Mouse (Mus musculus) midbrain, postnatal 0 days (tissue): Measurements from ENCODE around the gene Mcee. TPM values are rescaled to one million over a fixed set of nuclear protein-coding genes. Genes with fewer than 3 reads are reported as not detected.
A peak's percentile ranks its signal among the peaks of the same experiment; 100 is the strongest.

ENCODE experiments used
- ATAC-seq: fragments of 200-750 bp; cut with Nextera tagmentation; 2 replicates; pipeline ENCODE4 v1.8.0; 2017; ENCODE audit warnings: moderate number of reproducible peaks, mild to moderate bottlenecking, moderate TSS enrichment, moderate library complexity; ENCODE audit not compliant: low FRiP score
- DNase-seq: peaks from one replicate; pipeline ENCODE4 v3.0.0-alpha.2; 2015; ENCODE audit warnings: low spot score
- H3K27ac ChIP-seq: fragments of 300-500 bp; sonication (generic); 2 replicates; pipeline ENCODE4 v1.5.1; 2014; ENCODE audit warnings: low read depth, mild to moderate bottlenecking, low read length, mixed read lengths
- H3K27me3 ChIP-seq: fragments of 300-500 bp; sonication (generic); 2 replicates; pipeline ENCODE4 v1.6.1; 2014; ENCODE audit warnings: low read length, control low read depth, mixed read lengths; ENCODE audit not compliant: insufficient read depth
- H3K36me3 ChIP-seq: fragments of 300-500 bp; sonication (generic); 2 replicates; pipeline ENCODE4 v1.6.1; 2014; ENCODE audit warnings: low read length, control low read depth, mixed read lengths; ENCODE audit not compliant: insufficient read depth
- H3K4me1 ChIP-seq: fragments of 300-500 bp; sonication (generic); 2 replicates; pipeline ENCODE4 v1.6.1; 2014; ENCODE audit warnings: mild to moderate bottlenecking, control low read depth, antibody characterized with exemption, low read length, mixed read lengths; ENCODE audit not compliant: insufficient read depth
- H3K4me2 ChIP-seq: fragments of 300-500 bp; sonication (generic); 2 replicates; pipeline ENCODE4 v1.6.1; 2014; ENCODE audit warnings: low read depth, mild to moderate bottlenecking, low read length, mixed read lengths; ENCODE audit not compliant: poor library complexity, severe bottlenecking
- H3K4me3 ChIP-seq: fragments of 300-500 bp; sonication (generic); 2 replicates; pipeline ENCODE4 v1.5.1; 2014; ENCODE audit warnings: low read depth, mild to moderate bottlenecking, low read length, moderate library complexity
- H3K9ac ChIP-seq: fragments of 300-500 bp; sonication (generic); replicated peaks from 2 replicates; pipeline ENCODE4 v1.6.1; 2014; ENCODE audit warnings: mild to moderate bottlenecking, low read length, moderate library complexity, mixed read lengths; ENCODE audit not compliant: poor library complexity, severe bottlenecking
- H3K9me3 ChIP-seq: fragments of 300-500 bp; sonication (generic); 2 replicates; pipeline ENCODE4 v1.6.1; 2016; ENCODE audit warnings: low read length, control low read depth
- CTCF ChIP-seq: IDR thresholded peaks from 2 replicates; pipeline ENCODE4 v1.5.1; 2016; ENCODE audit warnings: antibody characterized with exemption, mild to moderate bottlenecking
- WGBS: fragments of 180-500 bp; shearing (Covaris S2); extraction: QIAGEN DNeasy Blood & Tissue Kit; methylation state at CpG from one replicate; pipeline ENCODE4 v1.1.7; 2014; 5-methylcytosine and 5-hydroxymethylcytosine counted together
- polyA plus RNA-seq: library from polyadenylated mRNA; unstranded; fragments of >200 nt; fragmentation: Nextera tagmentation; extraction: Ambion mirVana; gene quantifications from 2 replicates; pipeline ENCODE4 v1.2.1, GENCODE M21; 2015
- total RNA-seq: library from RNA; depleted of rRNA; stranded (reverse); fragments of >200 nt; gene quantifications from 2 replicates; pipeline ENCODE4 v1.2.3, GENCODE M21; 2014; rRNA removed

Mcee gene
- total and polyA plus RNA-seq, 2 experiments from 2014 or later: 12.2 to 43.6 TPM

GRCm38 (mm10) chr7:64456676-64457075 is 64.3 kb downstream of the Mcee start:
- Histone ChIP-seq H3K27me3 (no peaks in the 10 kb centered on the region), H3K27ac (no peak overlapping the region), H3K4me2 (no peak overlapping the region), H3K4me1 (no peaks in the 10 kb centered on the region), H3K9me3 (no peaks in the 10 kb centered on the region), H3K4me3 (no peak overlapping the region), H3K9ac (no peak overlapping the region), H3K36me3 (no peaks in the 10 kb centered on the region)
- 56% methylated on average over 3 of the region's 3 CpGs for WGBS
- TF ChIP-seq CTCF: no peak
- ATAC-seq (no peak), DNase-seq (peak; percentile 68)

DNA sequence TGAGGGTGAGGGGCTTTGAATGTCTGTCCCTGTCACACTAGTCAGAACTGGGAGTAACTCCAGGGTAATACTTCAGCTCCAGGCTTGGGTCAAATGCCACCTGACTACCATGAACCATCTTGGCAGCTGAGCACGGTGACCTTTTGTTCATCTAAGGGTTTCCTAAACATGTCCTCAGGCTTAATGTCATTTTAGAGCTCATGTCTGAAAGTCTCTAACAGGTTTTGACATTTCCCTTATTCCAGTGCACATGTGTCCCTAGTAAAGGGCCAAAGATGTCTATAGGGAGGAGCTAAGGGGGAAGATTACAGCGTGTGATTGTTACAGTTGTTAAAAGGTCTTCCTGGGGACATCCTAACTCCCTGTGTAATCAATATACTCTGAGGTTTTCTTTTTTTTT is 65.4 kb downstream of the Mcee start:
- DNase-seq (no peak), ATAC-seq (no peak)
- H3K27me3 ChIP-seq: no peaks in the 10 kb centered on the region
- TF ChIP-seq CTCF: no peak
- H3K9ac ChIP-seq: no peak overlapping the region
- no peaks in the 10 kb centered on the region for H3K9me3 ChIP-seq
- H3K4me3 ChIP-seq: no peak overlapping the region
- no peaks in the 10 kb centered on the region for H3K36me3 ChIP-seq
- no peak overlapping the region for H3K27ac ChIP-seq
- H3K4me1 ChIP-seq: no peaks in the 10 kb centered on the region
- no peak overlapping the region for H3K4me2 ChIP-seq
- 72% methylated on average over 2 of the region's 2 CpGs for WGBS

Other genes starting within 250 kb of the Mcee start
- 0.14 and 0.16 TPM in 2 replicates for gene Trpm1, start 238.8 kb upstream of the Mcee start, total RNA-seq
- gene Trpm1, start 238.8 kb upstream of the Mcee start, polyA plus RNA-seq: 0.18 and 0.63 TPM in 2 replicates
- gene Mtmr10, start 105.0 kb upstream of the Mcee start, total RNA-seq: 10.2 and 10.7 TPM in 2 replicates
- gene Mtmr10, start 105.0 kb upstream of the Mcee start, polyA plus RNA-seq: 6.8 and 7.1 TPM in 2 replicates
- gene Fan1, start 18.5 kb upstream of the Mcee start, total RNA-seq: 6.5 and 11.9 TPM in 2 replicates
- gene Fan1, start 18.5 kb upstream of the Mcee start, polyA plus RNA-seq: 3.8 and 4.7 TPM in 2 replicates
- gene Mphosph10, start 339 bp upstream of the Mcee start, total RNA-seq: 5.4 and 10.1 TPM in 2 replicates
- gene Mphosph10, start 339 bp upstream of the Mcee start, polyA plus RNA-seq: 19.2 and 20.3 TPM in 2 replicates
- 374 and 379 TPM in 2 replicates for gene Apba2, start 109.1 kb downstream of the Mcee start, total RNA-seq
- gene Apba2, start 109.1 kb downstream of the Mcee start, polyA plus RNA-seq: 185 and 199 TPM in 2 replicates